Mouse (Mus musculus) cerebellum, adult 2 months (tissue): ENCODE data around the gene Basp1. TPM values are rescaled to one million over a fixed set of nuclear protein-coding genes. Genes with fewer than 3 reads are reported as not detected.

Experiments
- DNase-seq, 2 experiments: peaks; one replicate each; pipeline ENCODE4 v3.0.0; 2021
- H3K27ac ChIP-seq: fragments of 200-500 bp; 2 replicates; pipeline ENCODE4 v1.5.1; 2012; ENCODE audit warnings: low read length, control low read depth, inconsistent platforms; ENCODE audit not compliant: insufficient read depth
- H3K27me3 ChIP-seq: fragments of 200-500 bp; 2 replicates; pipeline ENCODE4 v1.6.1; 2012; ENCODE audit warnings: inconsistent platforms, mild to moderate bottlenecking, low read length, moderate library complexity; ENCODE audit not compliant: control insufficient read depth, insufficient read depth
- H3K4me1 ChIP-seq: fragments of 200-500 bp; 2 replicates; pipeline ENCODE4 v1.6.1; 2011; ENCODE audit warnings: low read length; ENCODE audit not compliant: control insufficient read depth, insufficient read depth
- H3K4me3 ChIP-seq: fragments of 200-500 bp; replicated peaks from 2 replicates; pipeline ENCODE3; 2011; ENCODE audit warnings: mild to moderate bottlenecking, low read depth, low read length, control low read depth; ENCODE audit not compliant: insufficient read depth
- CTCF ChIP-seq: fragments of 200-500 bp; IDR thresholded peaks from 2 replicates; pipeline ENCODE4 v1.5.1; 2011; ENCODE audit warnings: low read depth, mild to moderate bottlenecking, control low read depth, low read length, moderate library complexity, borderline replicate concordance; ENCODE audit not compliant: insufficient read depth
- POLR2A ChIP-seq: fragments of 200-500 bp; IDR thresholded peaks from 2 replicates; pipeline ENCODE4 v1.6.1; 2011; ENCODE audit warnings: low read length, control low read depth, borderline replicate concordance; ENCODE audit not compliant: insufficient read depth
- WGBS: fragments of 180-500 bp; shearing (Covaris S2); methylation state at CpG from one replicate; pipeline ENCODE4 v1.1.7; 2018; 5-methylcytosine and 5-hydroxymethylcytosine counted together
- polyA plus RNA-seq: library from polyadenylated mRNA; depleted of rRNA; stranded (reverse); fragments of >200 nt; gene quantifications from 2 replicates; pipeline ENCODE4 v1.2.3, GENCODE M21; 2012; rRNA removed

Gene Basp1
- polyA plus RNA-seq, 1 experiment = 74.3 TPM

- Histone ChIP-seq H3K27me3 (no peaks in the 10 kb centered on the region), H3K27ac (no peak overlapping the region), H3K4me3 (no peak overlapping the region), H3K4me1 (no peaks in the 10 kb centered on the region)
- WGBS = 49% methylated on average over 6 of the region's 6 CpGs
- no peak for DNase-seq
- TF ChIP-seq CTCF = no peak
- no peak for TF ChIP-seq POLR2A
Observed at GRCm38 (mm10) chr15:25343263-25343662, 70.3 kb downstream of the Basp1 start.

- no peak for TF ChIP-seq CTCF
- TF ChIP-seq POLR2A = no peak
- WGBS = 94% methylated on average over 11 of the region's 11 CpGs
- DNase-seq = no peak
- H3K27me3 ChIP-seq = no peaks in the 10 kb centered on the region
- H3K27ac ChIP-seq = no peak overlapping the region
- no peak overlapping the region for H3K4me3 ChIP-seq
- no peaks in the 10 kb centered on the region for H3K4me1 ChIP-seq
Observed at GRCm38 (mm10) chr15:25335277-25335676, 78.3 kb downstream of the Basp1 start.

GRCm38 (mm10) chr15:25331877-25332445 lies 81.6 kb downstream of the Basp1 start:
- no peak overlapping the region for H3K27ac ChIP-seq
- no peaks in the 10 kb centered on the region for H3K27me3 ChIP-seq
- DNase-seq = no peak
- WGBS = 60% methylated on average over 16 of the region's 16 CpGs
- no peak overlapping the region for H3K4me3 ChIP-seq
- no peaks in the 10 kb centered on the region for H3K4me1 ChIP-seq
- TF ChIP-seq CTCF = no peak

GRCm38 (mm10) chr15:25330946-25331345 lies 82.6 kb downstream of the Basp1 start:
- WGBS = 72% methylated on average over 4 of the region's 4 CpGs
- Histone ChIP-seq H3K4me3 (no peak overlapping the region), H3K4me1 (no peaks in the 10 kb centered on the region), H3K27me3 (no peaks in the 10 kb centered on the region), H3K27ac (no peak overlapping the region)
- DNase-seq = no peak
- no peak for TF ChIP-seq POLR2A
- no peak for TF ChIP-seq CTCF

GRCm38 (mm10) chr15:25322601-25323000 lies 91.0 kb downstream of the Basp1 start:
- WGBS = 91% methylated on average over 2 of the region's 2 CpGs
- Histone ChIP-seq H3K4me3 (no peak overlapping the region), H3K27ac (no peak overlapping the region), H3K4me1 (no peaks in the 10 kb centered on the region; the same call in 1 of the 2 replicates), H3K27me3 (no peaks in the 10 kb centered on the region)
- DNase-seq = no peak
- TF ChIP-seq CTCF (no peak), POLR2A (no peak)

GRCm38 (mm10) chr15:25322111-25322510 lies 91.5 kb downstream of the Basp1 start:
- no peak for DNase-seq
- 99% methylated on average over 3 of the region's 3 CpGs for WGBS
- Histone ChIP-seq H3K4me1 (no peaks in the 10 kb centered on the region; the same call in 1 of the 2 replicates), H3K27ac (no peak overlapping the region), H3K27me3 (no peaks in the 10 kb centered on the region), H3K4me3 (no peak overlapping the region)
- TF ChIP-seq POLR2A = no peak
- no peak for TF ChIP-seq CTCF

GRCm38 (mm10) chr15:25321636-25322035 lies 91.9 kb downstream of the Basp1 start:
- Histone ChIP-seq H3K27ac (no peak overlapping the region), H3K27me3 (no peaks in the 10 kb centered on the region), H3K4me1 (no peaks in the 10 kb centered on the region; the same call in 1 of the 2 replicates), H3K4me3 (no peak overlapping the region)
- no peak for TF ChIP-seq CTCF
- TF ChIP-seq POLR2A = no peak
- DNase-seq = no peak
- WGBS = 96% methylated on average over 4 of the region's 4 CpGs

- DNase-seq = no peak
- H3K4me1 ChIP-seq = no peaks in the 10 kb centered on the region
Observed at GRCm38 (mm10) chr15:25314471-25314870, 99.1 kb downstream of the Basp1 start.

More at GRCm38 (mm10) chr15:25314471-25314870, 99.1 kb downstream of the Basp1 start:
- 94% methylated on average over 3 of the region's 3 CpGs for WGBS
- Histone ChIP-seq H3K4me3 (no peak overlapping the region), H3K27ac (no peak overlapping the region), H3K27me3 (no peaks in the 10 kb centered on the region; the same call in 1 of the 2 replicates)
- TF ChIP-seq CTCF (no peak), POLR2A (no peak)

Other genes with a start within 250 kb of the Basp1 start
- gene Myo10, start 208.8 kb upstream of the Basp1 start, polyA plus RNA-seq = 30.0 TPM in 2 replicates